Mouse (Mus musculus): ENCODE measurements at regions not wholly inside any gene's neighbourhood (a gene's known extent, or its start where the extent isn't known, plus 50 kb on each side); places are given as distances from the start of the nearest gene placed in this dataset.

DNA sequence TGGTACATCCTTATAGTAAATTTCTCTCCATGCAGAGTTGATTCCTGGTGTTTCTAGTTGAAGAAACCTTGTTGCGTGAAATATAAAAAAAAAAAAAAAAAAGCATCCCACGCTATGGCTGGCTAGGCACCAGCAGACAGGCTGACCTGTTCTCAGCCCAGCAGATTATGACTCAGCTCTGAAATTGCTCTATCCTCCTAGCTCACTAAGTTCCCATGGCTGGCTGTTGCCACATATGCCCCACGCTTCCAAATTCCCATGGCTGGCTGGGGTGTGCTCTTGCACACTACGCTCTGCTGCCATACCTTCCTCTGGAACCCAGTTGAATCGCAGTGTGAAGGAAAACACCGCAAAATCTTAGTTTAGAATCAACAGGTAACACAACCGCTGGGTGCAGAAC is 270.1 kb downstream of the Mid1ip1 start:
- 80% methylated on average over 7 of the region's 7 CpGs for WGBS

DNA sequence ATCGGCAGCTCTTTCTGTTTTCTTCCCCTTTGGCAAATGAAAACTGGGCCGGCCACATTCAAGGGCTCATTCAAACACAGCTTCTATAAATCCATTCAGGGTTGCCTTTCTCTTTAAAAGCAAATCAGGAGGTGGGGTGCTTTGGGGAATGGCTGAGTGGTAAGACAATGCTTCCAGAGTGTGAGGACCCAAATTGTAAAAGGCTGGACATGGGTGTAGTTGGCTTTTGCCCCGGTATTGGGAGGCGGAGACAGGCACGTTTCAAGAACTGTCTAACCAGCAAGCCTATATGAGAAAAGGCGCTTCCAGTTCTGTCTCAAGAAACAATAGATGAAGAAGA is 277.0 kb downstream of the Mid1ip1 start:
- 28% methylated on average over 6 of the region's 6 CpGs for WGBS
- Histone ChIP-seq H3K27me3 (replicated peaks) (peaks cover 6% of the 10 kb centered on the region; the same call in 1 of the 2 replicates), H3K9ac (no peak overlapping the region), H3K4me1 (peaks cover 16% of the 10 kb centered on the region), H3K9me3 (no peaks in the 10 kb centered on the region), H3K4me3 (peak overlapping the region; percentile 39), H3K27ac (replicated peaks) (no peak overlapping the region), H3K36me3 (no peaks in the 10 kb centered on the region), H3K4me2 (peak overlapping the region; percentile 69)
- no peak for ATAC-seq (ENCODE audit: extremely low read depth, insufficient number of reproducible peaks, low FRiP score, low TSS enrichment)

More for the DNA sequence above, 270.1 kb downstream of the Mid1ip1 start:
- no peak overlapping the region for H3K27ac ChIP-seq (replicated peaks)
- H3K27me3 ChIP-seq (replicated peaks), result peaks cover 6% of the 10 kb centered on the region; the same call in 1 of the 2 replicates
- H3K36me3 ChIP-seq, result no peaks in the 10 kb centered on the region
- H3K9me3 ChIP-seq, result no peaks in the 10 kb centered on the region
- H3K9ac ChIP-seq, result no peak overlapping the region
- ATAC-seq (ENCODE audit: extremely low read depth, insufficient number of reproducible peaks, low FRiP score, low TSS enrichment), result no peak
- H3K4me3 ChIP-seq, result no peak overlapping the region
- H3K4me2 ChIP-seq, result no peak overlapping the region
- H3K4me1 ChIP-seq, result no peaks in the 10 kb centered on the region

DNA sequence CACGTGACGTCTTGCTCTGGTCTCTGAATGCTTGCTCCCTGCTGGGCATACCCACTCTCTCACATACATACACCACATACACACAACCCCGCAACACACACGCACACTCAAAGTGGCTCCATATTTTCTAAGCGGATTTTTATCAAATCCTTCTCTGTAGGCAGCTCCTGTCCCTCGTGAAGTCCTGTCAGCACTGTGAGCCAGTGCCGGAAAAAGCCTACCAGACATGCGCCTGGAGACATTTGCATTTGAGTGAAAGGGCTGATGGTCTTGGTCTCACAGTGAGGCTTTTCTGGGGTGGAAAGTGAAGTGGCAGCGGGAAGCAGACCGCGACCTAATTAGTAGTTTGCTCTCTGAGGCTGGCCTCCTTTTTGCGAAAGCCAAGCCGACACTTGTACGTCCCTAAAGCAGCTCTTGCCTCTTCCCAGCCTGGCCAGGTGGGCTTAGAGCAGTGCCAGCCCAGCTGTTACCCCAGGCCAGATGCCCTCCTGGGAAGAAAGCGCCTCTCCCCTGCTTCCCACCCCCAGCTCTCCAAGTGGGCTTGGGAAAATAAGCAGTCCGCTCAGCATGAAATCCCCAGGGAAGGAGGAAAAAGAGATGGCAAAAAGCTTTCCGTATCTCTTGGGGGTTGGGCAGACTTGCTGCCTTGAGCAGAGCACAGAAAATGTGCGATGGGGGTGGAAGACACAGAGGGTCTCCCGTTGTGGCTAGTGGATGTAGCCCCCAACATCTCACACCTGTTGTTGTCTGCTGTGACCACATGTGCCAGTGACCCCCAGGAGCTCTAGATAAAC is 277.6 kb downstream of the Mid1ip1 start:
- Histone ChIP-seq H3K27ac (replicated peaks) (peak overlapping the region; percentile 42; the same call in 1 of the 2 replicates), H3K4me1 (peaks cover 16% of the 10 kb centered on the region), H3K9me3 (no peaks in the 10 kb centered on the region), H3K4me3 (peak overlapping the region; percentile 39), H3K36me3 (no peaks in the 10 kb centered on the region), H3K27me3 (replicated peaks) (peaks cover 6% of the 10 kb centered on the region; the same call in 1 of the 2 replicates), H3K9ac (peak overlapping the region; percentile 75), H3K4me2 (peak overlapping the region; percentile 69)
- WGBS, result 19% methylated on average over 18 of the region's 19 CpGs
- no peak for ATAC-seq (ENCODE audit: extremely low read depth, insufficient number of reproducible peaks, low FRiP score, low TSS enrichment)

DNA sequence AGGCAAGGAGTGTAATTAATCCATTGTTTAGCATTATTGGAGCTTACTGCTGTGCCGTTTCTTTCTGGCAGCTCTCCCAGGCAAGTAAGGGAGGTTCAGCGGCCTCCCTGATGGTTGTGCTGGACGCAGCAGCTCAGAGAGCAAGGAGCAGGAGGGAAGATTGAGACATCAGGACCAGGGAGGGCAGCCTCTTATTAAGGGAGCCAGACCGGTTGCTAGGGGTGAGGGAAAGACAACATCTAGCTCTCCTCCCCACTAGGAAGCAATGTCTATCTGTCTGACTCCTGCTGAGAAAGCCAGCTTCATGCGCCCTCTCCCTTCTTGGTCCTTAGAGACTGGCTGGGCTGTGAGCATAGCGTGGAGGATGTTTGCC is 278.2 kb downstream of the Mid1ip1 start:
- peak overlapping the region; percentile 42; the same call in 1 of the 2 replicates for H3K27ac ChIP-seq (replicated peaks)
- no peaks in the 10 kb centered on the region for H3K9me3 ChIP-seq
- 20% methylated on average over 5 of the region's 6 CpGs for WGBS
- no peak for ATAC-seq (ENCODE audit: extremely low read depth, insufficient number of reproducible peaks, low FRiP score, low TSS enrichment)
- H3K4me1 ChIP-seq, result peaks cover 17% of the 10 kb centered on the region
- H3K4me2 ChIP-seq, result peak overlapping the region; percentile 69
- peak overlapping the region; percentile 39 for H3K4me3 ChIP-seq
- no peaks in the 10 kb centered on the region for H3K36me3 ChIP-seq
- H3K27me3 ChIP-seq (replicated peaks), result peaks cover 6% of the 10 kb centered on the region; the same call in 1 of the 2 replicates
- H3K9ac ChIP-seq, result peak overlapping the region; percentile 75

DNA sequence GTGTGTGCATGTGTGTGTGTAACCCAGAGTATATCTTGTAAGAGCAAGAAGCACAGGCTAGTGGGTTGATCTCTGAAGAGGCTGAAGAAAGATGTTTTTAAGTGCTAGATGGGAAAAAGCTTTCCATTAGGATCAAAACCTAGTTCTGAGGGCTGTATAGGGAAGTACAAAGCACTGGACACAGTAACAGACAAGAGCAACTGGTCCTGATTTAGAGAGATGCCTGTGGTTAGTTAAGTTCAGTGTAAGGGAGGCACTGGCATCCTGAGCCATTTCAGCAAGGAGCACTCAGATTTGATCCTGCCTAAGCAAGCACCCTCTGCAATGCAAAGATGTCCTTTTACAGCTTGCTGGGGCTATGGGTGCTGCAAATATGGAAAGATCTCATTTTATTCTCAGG is 280.1 kb downstream of the Mid1ip1 start:
- Histone ChIP-seq H3K4me1 (peaks cover 20% of the 10 kb centered on the region), H3K9me3 (no peaks in the 10 kb centered on the region), H3K9ac (no peak overlapping the region), H3K27ac (replicated peaks) (no peak overlapping the region), H3K36me3 (no peaks in the 10 kb centered on the region), H3K27me3 (replicated peaks) (no peaks in the 10 kb centered on the region), H3K4me2 (no peak overlapping the region), H3K4me3 (no peak overlapping the region)
- no peak for ATAC-seq (ENCODE audit: extremely low read depth, insufficient number of reproducible peaks, low FRiP score, low TSS enrichment)

DNA sequence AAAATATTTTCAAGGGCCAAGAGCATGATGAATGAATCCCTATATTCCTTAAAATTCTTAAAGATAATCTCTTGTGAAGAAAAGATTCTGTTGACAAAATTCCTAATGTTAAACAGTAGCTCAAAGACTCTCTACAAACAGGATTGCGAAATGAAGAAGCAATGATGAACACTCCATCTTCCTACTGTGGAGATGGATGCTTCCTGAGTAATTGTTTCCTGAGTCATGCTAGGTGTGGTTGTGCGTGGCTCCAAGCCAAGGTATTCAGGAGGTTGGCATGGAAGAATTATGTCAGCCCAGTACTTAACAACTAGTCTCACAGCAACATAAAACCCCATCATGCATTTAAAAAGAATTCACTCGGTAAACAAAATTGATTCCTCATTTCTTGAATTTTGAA is 286.4 kb downstream of the Mid1ip1 start:
- no peak for ATAC-seq (ENCODE audit: extremely low read depth, insufficient number of reproducible peaks, low FRiP score, low TSS enrichment)
- Histone ChIP-seq H3K27me3 (replicated peaks) (no peaks in the 10 kb centered on the region), H3K4me2 (no peak overlapping the region), H3K36me3 (no peaks in the 10 kb centered on the region), H3K9ac (no peak overlapping the region), H3K4me1 (peaks cover 4% of the 10 kb centered on the region; the same call in 1 of the 2 replicates), H3K9me3 (no peaks in the 10 kb centered on the region), H3K27ac (replicated peaks) (no peak overlapping the region), H3K4me3 (no peak overlapping the region)
- WGBS, result 78% methylated on average over 3 of the region's 3 CpGs

DNA sequence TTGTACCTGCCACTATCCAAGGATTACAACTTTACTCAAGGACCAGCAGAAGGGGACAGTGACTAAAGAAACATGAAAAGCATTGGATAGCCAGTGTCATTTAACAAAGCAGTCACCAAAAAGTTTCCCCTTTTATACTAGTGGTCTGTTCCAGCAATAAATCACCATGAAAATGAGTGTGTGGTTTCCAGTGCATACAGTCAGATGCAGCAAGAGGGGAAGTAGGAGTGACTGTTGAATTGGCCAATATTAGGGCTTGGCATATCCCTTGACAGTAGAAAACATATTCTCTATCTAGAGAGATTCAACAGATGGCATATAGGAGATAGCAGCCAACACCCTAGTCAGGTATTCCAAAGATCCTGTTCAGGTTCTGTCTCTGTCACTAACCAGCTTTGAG is 259.8 kb upstream of the H2al1a start:
- no peak for ATAC-seq (ENCODE audit: extremely low read depth, insufficient number of reproducible peaks, low FRiP score, low TSS enrichment)
- Histone ChIP-seq H3K9ac (no peak overlapping the region), H3K4me3 (no peak overlapping the region), H3K9me3 (no peaks in the 10 kb centered on the region), H3K27me3 (replicated peaks) (no peaks in the 10 kb centered on the region), H3K27ac (replicated peaks) (no peak overlapping the region), H3K4me1 (no peaks in the 10 kb centered on the region), H3K4me2 (no peak overlapping the region), H3K36me3 (no peaks in the 10 kb centered on the region)

DNA sequence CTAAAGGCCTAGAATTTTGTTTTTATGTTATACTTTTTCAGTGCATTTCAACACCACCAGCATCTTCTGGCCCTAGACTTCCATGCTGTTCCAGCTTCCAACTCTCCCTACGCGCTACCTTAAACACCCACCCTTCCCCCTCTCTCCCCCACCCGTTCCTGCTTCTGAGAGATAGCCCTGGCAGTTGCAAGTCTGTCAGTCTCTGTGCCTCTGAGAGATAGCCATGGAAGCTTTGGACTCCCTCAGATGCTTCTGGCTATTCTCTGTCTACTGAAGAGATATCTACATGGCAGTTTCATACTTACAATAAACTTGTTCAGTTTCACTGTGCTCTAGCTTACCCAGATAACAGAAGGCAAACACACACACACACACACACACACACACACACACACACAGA is 252.3 kb upstream of the H2al1a start:
- Histone ChIP-seq H3K27ac (replicated peaks) (no peak overlapping the region), H3K9ac (no peak overlapping the region), H3K4me2 (no peak overlapping the region), H3K9me3 (no peaks in the 10 kb centered on the region), H3K4me3 (no peak overlapping the region), H3K4me1 (no peaks in the 10 kb centered on the region), H3K36me3 (no peaks in the 10 kb centered on the region), H3K27me3 (replicated peaks) (no peaks in the 10 kb centered on the region)
- ATAC-seq (ENCODE audit: extremely low read depth, insufficient number of reproducible peaks, low FRiP score, low TSS enrichment), result no peak
- WGBS, result 52% methylated on average over 3 of the region's 3 CpGs

DNA sequence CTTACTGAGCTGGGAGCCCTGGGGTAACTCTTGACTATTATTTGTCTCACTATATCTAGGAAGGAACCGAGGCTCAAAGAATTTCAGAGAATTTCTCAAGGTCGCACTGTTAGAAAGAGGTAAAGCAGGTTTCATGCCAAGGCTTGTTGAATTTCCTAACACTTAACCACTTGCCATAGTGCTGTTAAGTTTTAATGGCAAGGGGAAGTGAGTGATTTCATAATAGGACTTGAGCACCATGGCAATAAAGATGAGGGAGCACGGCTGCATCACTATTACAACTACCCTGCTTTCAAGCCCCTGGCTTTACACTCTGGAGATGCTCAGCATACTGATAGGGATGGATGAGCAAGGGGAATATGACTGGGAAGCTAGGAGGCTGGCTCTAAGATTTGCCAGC is 216.9 kb upstream of the H2al1a start:
- Histone ChIP-seq H3K4me3 (no peak overlapping the region), H3K4me2 (no peak overlapping the region), H3K36me3 (no peaks in the 10 kb centered on the region), H3K9ac (no peak overlapping the region), H3K9me3 (no peaks in the 10 kb centered on the region), H3K4me1 (no peaks in the 10 kb centered on the region), H3K27ac (replicated peaks) (no peak overlapping the region), H3K27me3 (replicated peaks) (peaks cover 6% of the 10 kb centered on the region; the same call in 1 of the 2 replicates)
- ATAC-seq (ENCODE audit: extremely low read depth, insufficient number of reproducible peaks, low FRiP score, low TSS enrichment), result no peak
- 63% methylated on average over 3 of the region's 3 CpGs for WGBS

DNA sequence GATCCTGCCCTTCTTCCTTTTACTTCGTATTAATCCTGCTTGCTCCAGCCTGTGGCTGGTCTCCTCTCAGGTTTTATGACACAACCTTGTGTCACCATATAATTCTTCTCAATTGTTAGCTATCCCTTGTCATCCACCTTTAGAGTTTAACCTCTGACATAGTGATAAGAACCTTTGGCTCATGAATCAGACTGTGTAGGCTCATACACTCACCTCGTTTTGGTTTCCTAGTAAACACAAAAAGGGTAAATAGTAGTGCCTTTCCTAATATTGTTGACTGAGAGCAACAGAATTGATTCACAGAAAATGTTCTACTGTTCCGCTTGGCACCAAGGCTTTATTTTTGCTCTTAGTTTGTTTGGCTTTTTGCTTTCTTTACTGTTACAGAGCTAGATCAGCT is 216.2 kb upstream of the H2al1a start:
- ATAC-seq (ENCODE audit: extremely low read depth, insufficient number of reproducible peaks, low FRiP score, low TSS enrichment), result no peak
- H3K4me1 ChIP-seq, result no peaks in the 10 kb centered on the region
- no peaks in the 10 kb centered on the region for H3K9me3 ChIP-seq
- H3K4me2 ChIP-seq, result no peak overlapping the region
- H3K27me3 ChIP-seq (replicated peaks), result peaks cover 6% of the 10 kb centered on the region; the same call in 1 of the 2 replicates
- no peak overlapping the region for H3K9ac ChIP-seq
- H3K4me3 ChIP-seq, result no peak overlapping the region
- WGBS, result 69% methylated on average over 3 of the region's 3 CpGs
- no peak overlapping the region for H3K27ac ChIP-seq (replicated peaks)
- no peaks in the 10 kb centered on the region for H3K36me3 ChIP-seq

DNA sequence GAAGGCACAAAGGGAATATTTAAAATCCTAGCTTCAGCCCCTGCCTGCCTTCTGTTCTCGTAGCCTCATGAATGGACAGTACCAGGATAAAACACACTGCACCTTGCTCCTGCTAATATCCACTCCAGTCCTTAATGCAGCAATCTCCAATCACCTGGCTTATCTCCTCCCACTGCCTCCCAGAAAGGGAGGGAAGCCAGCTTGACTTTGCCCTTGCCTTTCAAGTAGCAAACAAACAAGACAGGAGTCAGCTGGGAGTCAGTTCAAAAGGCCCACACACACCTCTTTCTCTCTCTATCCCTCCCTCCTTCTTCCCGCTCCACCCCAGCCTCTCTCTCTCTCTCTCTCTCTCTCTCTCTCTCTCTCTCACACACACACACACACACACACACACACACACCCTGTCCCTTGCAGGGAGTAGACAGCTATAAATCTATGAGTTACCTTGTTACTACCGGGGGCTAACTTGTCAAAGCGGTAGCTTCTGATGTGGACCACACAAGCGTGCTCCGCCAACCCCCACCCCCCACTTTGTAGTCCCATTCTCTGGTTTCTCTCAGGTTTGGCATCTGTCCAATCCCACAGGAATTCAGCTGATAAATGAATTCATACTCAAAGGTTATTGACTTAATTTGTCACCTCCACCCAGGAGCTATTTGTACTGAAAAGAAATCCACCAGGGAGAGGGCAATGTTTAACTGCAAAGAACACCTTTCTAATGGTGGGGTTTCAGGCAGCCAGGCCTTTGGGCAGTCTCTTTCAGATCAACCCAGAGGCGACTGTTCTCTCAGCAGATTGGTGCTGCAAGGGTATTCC is 212.6 kb upstream of the H2al1a start:
- Histone ChIP-seq H3K4me1 (no peaks in the 10 kb centered on the region), H3K36me3 (no peaks in the 10 kb centered on the region), H3K27me3 (replicated peaks) (peaks cover 9% of the 10 kb centered on the region; the same call in 1 of the 2 replicates), H3K27ac (replicated peaks) (no peak overlapping the region), H3K4me2 (no peak overlapping the region), H3K9ac (no peak overlapping the region), H3K9me3 (no peaks in the 10 kb centered on the region), H3K4me3 (no peak overlapping the region)
- no peak for ATAC-seq (ENCODE audit: extremely low read depth, insufficient number of reproducible peaks, low FRiP score, low TSS enrichment)
- 44% methylated on average over 6 of the region's 7 CpGs for WGBS
